Mouse (Mus musculus) lung, adult 10 weeks (tissue): ENCODE data around the gene Gm17402. TPM values are rescaled to one million over a fixed set of nuclear protein-coding genes. Genes with fewer than 3 reads are reported as not detected.

ENCODE experiments used
- polyA plus RNA-seq: library from polyadenylated mRNA; stranded (reverse); fragments of 350-450 nt; fragmentation: Illumina TruSeq; extraction: RNeasy Lipid Tissue Mini Kit (QIAGEN cat#74804); gene quantifications from one replicate; pipeline ENCODE4 v1.2.3, GENCODE M21; 2014; ENCODE audit warnings: low read depth, low replicate concordance; ENCODE audit not compliant: insufficient read depth

Gm17402 gene
- not detected for polyA plus RNA-seq

GRCm38 (mm10) chr3:67375063-67375462 lies at the start of gene Gm17402:
Gm17402 (minus strand) TSS chr3:67375163.

GRCm38 (mm10) chr3:67373872-67374271 lies 1.1 kb downstream of the Gm17402 start, which contains the start of gene Mlf1:
Mlf1 (plus strand) TSS chr3:67374097.

Other genes starting within 250 kb of the Gm17402 start
- 32.3 TPM for gene Mlf1, start 1.1 kb downstream of the Gm17402 start, polyA plus RNA-seq
- 22.5 TPM for gene Gfm1, start 54.9 kb upstream of the Gm17402 start, polyA plus RNA-seq
- 44.6 TPM for gene Lxn, start 88.8 kb upstream of the Gm17402 start, polyA plus RNA-seq
- 2.6 TPM for gene Rarres1, start 140.4 kb upstream of the Gm17402 start, polyA plus RNA-seq
- gene Mfsd1, start 207.6 kb upstream of the Gm17402 start, polyA plus RNA-seq: 33.3 TPM